Mouse (Mus musculus): ENCODE measurements around the gene Pxdn.

GRCm38 (mm10) chr12:29932951-29933350, 4.5 kb upstream of the Pxdn start:
- no peak for TF ChIP-seq CTCF (IDR thresholded peaks at IDR 0.05; ENCODE audit: control insufficient read depth, insufficient read depth, insufficient read length)
- no peak for TF ChIP-seq CEBPB (IDR thresholded peaks at IDR 0.05; ENCODE audit: low read depth)
- no peak for TF ChIP-seq MAX (IDR thresholded peaks at IDR 0.05)
- no peak for TF ChIP-seq USF1 (IDR thresholded peaks at IDR 0.05; ENCODE audit: low read depth)
- no peak for TF ChIP-seq MYOD1 (IDR thresholded peaks at IDR 0.05; ENCODE audit: control insufficient read depth, insufficient read length, low read depth)
